Mouse (Mus musculus) hematopoietic multipotent progenitor cell, adult 10-12 weeks (in vitro differentiated cells): Measurements from ENCODE around the gene Mrpl54. TPM values are rescaled to one million over a fixed set of nuclear protein-coding genes. Genes with fewer than 3 reads are reported as not detected.

ENCODE experiments used
- polyA plus RNA-seq: library from polyadenylated mRNA; stranded (reverse); fragments of >175 nt; gene quantifications from 2 replicates; pipeline ENCODE4 v1.2.3, GENCODE M21; 2012; ENCODE audit warnings: low replicate concordance

Gene Mrpl54
- 314 and 329 TPM in 2 replicates for polyA plus RNA-seq

DNA sequence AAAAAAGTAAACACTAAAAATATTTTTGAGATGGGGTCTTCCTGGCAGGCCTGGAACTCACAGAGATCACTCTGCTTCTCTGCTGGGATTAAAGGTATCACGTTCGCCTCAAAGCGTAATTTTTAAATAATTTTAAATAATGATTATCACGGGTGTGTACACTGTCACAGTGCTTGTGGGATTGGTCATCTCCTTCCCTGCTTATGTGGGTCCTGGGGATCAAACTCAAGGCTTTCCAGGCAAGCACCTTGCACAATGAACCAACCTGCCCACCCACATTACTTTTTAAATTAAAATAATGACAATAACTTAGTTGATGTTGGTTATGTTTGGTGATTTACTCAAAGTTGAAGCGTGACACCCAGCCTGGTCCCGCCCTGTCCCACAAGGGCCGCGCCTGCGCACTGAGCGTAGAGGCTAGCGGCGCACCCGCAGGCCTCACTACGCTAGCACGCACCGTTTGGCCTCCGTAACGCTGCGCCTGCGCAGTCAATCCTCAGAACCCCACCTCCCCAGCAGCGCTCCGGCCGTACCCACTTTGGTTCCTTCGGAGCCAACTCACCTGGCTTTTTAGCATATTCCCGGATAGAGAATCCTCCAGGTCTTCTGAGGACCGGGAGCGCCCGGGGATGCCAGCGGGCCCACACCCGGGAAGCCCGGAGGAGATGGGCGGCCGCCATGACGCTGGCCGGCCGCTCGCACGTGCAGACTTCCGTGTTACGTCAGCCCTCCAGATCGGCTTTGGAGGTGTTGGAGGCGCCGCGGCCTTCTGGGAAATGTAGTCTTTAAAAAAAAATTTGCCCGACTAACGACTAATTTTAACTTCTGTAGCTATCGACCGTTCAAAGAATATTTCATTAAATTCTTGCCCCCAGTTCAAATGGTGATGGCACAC, at the start of gene Mrpl54, which contains the start of gene Apba3:
Mrpl54 (minus strand) TSS at position 724 of the 895 bp plus-strand sequence.
Apba3 (plus strand) TSS at position 750 of the 895 bp plus-strand sequence.

DNA sequence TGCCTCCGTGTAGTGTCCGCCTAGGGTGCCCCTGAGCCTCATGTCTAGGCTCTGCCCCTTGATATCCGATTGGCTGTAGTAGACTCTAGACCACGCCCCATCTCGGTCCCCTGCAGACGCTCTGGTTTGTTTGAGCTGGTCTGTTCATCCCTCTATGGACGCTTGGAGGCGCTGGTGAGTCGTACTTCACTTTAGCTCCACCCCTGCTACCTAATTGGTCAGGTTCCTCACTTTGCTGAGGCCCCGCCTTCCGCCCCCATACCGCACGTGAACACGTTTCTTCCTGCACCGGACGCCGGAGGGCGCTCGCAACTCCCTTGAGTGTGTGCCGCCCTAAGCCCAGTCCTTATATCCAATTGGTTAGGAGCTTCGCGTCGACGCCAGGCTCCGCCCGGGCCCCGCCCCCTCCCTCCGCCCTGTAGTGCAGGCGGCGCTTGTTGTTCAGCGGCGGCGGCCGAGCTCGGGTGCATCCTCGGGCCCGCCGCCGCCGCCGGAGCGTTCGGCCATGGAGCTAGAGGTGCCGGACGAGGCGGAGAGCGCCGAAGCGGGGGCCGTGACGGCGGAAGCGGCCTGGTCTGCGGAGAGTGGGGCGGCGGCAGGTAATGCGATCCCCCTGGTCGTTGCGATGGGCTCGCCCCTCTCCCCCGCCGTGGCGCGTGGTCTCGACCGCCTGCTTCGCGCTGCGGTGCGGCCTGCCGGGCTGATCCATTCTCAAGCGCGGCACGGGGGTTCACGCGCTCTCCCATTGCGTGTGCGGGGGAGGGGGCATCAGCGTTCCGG, 26.0 kb upstream of the Mrpl54 start, which contains the start of gene Pip5k1c:
Pip5k1c (plus strand) TSS at position 410 of the 780 bp plus-strand sequence.

DNA sequence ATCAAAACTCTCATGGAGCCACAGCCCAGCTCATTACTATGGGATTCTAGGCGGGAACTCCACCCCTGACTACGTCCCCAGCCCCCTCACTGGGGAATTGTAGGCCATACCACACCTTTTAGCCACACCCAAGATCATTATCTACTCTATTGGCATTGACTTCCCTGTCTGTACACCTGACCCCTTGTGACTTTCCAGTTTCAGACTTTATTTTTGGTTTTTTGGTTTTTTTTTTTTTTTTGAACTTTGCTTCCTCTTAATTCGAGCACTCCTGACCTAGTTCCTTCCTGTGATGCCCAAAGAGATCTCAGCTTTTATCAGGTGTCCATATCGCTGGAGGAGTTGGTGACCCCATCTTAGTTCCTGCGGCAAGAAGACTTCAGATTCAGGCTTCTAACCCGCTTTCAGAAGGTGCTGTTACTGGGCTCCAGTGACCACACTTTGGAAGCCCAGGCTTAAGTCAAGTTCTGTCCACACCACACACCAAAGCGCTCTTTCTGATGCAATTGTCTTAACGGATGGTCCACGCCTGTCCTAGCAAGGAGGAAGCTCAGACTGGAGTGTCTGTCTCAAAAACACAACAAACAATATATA, 24.9 kb upstream of the Mrpl54 start, which contains the start of gene Tjp3:
Tjp3 (minus strand) TSS at position 71 of the 594 bp plus-strand sequence.

DNA sequence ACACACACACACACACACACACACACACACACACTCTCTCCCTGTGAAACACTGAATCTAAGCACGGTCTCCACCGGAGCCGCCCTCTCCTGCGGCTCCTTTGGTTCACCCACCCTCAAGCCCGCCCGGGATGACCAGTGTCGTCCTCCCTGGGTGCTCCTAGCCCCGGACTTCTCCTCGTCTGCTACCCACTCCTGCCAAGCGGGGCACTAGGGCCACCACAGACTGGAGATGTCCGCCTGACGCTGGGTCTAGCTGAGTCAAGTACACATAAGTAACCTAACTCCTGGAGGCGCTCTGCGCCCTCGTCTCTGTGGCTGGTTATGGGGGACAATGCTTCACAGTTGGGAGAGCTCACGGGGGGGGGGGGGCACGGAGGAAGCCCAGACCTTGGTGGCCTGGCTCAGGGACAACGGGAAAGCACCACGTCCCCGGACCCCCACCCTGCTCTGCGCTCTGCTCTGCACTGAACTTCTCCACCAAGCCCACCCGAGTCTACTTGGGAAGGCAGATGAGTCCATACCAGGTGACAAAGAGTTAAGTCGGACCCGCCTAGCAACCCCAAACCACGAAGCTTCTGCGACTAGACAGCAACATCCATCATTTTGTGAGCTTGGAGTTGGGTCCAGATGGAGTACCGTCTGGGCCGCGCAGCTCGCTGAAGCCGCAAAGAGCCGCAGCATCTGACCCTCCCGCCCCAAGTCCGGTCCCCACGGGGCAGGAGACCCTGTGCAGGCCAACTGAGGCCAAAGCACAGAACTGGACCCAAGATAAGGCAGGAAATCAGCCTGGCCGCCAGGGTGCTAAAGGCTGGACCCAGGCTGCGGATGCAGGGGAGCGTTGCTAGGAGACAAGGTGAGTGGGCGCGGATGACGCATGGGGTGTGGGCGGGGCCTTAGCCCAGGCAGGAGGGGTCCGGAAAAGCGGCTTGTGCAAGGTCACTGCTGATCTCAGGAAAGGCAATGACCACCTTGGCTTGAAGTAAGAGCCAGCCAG, 14.0 kb downstream of the Mrpl54 start, which contains the start of gene Matk:
Matk (plus strand) TSS at position 512 of the 996 bp plus-strand sequence.

DNA sequence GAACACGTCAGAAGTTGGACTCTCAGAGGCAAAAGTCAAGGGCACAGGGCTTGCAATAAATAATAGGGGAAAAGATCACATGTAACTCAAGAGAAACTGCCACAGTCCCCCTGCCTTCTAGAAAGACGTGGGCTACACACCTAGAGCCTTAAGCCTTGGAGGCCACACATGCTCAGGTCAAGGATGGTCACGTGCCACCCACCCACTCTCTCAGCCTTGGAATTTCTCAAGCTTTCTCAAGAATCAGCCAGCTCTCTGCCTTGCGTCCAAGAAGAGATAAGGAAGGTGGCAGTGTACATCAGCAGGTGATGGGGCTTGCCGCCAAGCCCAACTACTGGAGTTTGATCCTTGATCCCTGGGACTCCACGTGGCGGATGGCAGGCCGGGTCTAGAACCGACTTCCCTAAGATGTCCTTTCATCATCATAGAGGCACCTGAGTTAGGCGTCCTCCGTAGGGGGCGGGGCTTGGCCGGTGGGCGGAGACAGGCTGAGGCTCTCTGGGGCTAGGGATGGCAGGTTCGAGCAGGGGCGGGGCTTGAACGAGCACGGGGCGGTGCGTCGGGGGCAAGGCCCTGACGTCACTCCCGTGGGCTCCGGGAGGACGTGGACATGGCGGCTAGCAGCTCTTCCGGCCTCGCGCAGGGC, 34.0 kb downstream of the Mrpl54 start, which contains the start of gene Zfr2:
Zfr2 (plus strand) TSS at position 576 of the 646 bp plus-strand sequence.

DNA sequence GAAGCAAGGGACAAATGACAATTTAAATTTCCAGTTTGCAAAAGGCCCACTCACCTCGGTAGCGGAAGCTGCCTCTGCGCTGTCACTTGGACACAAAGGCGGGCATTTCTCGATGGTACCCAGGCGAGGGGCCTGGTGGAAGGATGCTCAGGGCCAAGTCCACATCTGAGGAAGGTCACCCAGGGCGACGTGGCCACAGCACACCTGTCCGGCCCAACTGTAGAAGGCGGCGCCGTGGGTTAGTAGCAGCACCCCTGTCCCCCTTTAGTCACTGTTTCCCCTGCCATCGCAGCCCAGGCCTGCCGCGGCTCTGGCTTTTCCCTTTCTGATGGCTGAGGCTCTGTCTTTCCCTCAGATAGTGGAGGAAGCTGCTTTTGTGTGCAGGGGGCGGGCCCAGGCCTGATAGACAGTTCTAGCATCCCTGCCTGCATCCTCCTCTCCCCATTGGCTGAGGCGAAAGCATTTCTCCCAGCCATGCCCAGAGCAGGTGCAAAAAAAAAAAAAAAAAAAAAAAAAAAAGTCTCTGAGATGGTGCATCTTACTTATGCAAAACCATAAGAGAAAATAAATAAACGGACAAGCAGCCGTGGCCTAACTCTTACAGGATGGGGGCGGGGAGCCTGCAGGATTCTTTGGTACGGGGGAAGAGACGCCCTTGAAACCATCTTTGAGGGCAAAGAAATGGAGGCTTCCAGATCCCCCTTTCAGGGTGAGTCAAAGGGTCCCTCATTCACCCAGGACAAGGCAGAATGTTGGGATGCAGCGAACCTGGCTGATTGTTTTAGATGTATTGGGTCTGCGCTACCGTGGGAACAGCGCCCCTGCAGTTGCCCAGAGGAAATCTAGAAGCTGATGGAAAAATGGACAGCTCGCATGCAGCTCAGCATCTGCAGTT, 36.0 kb downstream of the Mrpl54 start, which contains the start of gene Atcay:
Atcay (minus strand) TSS at position 396 of the 895 bp plus-strand sequence.

Other genes with a start within 250 kb of the Mrpl54 start
- not detected in 2 replicates for gene Diras1, start 241.3 kb downstream of the Mrpl54 start, polyA plus RNA-seq
- gene Slc39a3, start 229.5 kb downstream of the Mrpl54 start, polyA plus RNA-seq, result 20.4 and 23.3 TPM in 2 replicates
- gene Sgta, start 206.8 kb downstream of the Mrpl54 start, polyA plus RNA-seq, result 104 and 170 TPM in 2 replicates
- gene Thop1, start 196.9 kb downstream of the Mrpl54 start, polyA plus RNA-seq, result 20.3 and 22.9 TPM in 2 replicates
- 0.24 and 0.30 TPM in 2 replicates for gene Creb3l3, start 168.1 kb downstream of the Mrpl54 start, polyA plus RNA-seq
- 241 and 608 TPM in 2 replicates for gene Map2k2, start 161.0 kb downstream of the Mrpl54 start, polyA plus RNA-seq
- 198 and 333 TPM in 2 replicates for gene Zbtb7a, start 131.7 kb downstream of the Mrpl54 start, polyA plus RNA-seq
- 72.6 and 164 TPM in 2 replicates for gene Pias4, start 99.0 kb downstream of the Mrpl54 start, polyA plus RNA-seq
- 495 and 2,413 TPM in 2 replicates for gene Eef2, start 90.3 kb downstream of the Mrpl54 start, polyA plus RNA-seq
- 53.4 and 152 TPM in 2 replicates for gene Dapk3, start 83.9 kb downstream of the Mrpl54 start, polyA plus RNA-seq
- gene 4930442H23Rik, start 83.1 kb downstream of the Mrpl54 start, polyA plus RNA-seq, result 0.09 TPM in 1 of 2 replicates, not detected in the other
- gene Nmrk2, start 64.9 kb downstream of the Mrpl54 start, polyA plus RNA-seq, result not detected in 2 replicates
- gene Atcay, start 36.1 kb downstream of the Mrpl54 start, polyA plus RNA-seq, result 0.53 and 0.94 TPM in 2 replicates
- 4.0 and 8.6 TPM in 2 replicates for gene Zfr2, start 33.8 kb downstream of the Mrpl54 start, polyA plus RNA-seq
- 31.4 and 107 TPM in 2 replicates for gene Matk, start 14.0 kb downstream of the Mrpl54 start, polyA plus RNA-seq
- gene Apba3, start within 50 bp of the Mrpl54 start, polyA plus RNA-seq, result 70.4 and 133 TPM in 2 replicates
- 15.0 and 35.0 TPM in 2 replicates for gene Tjp3, start 24.6 kb upstream of the Mrpl54 start, polyA plus RNA-seq
- 245 and 665 TPM in 2 replicates for gene Pip5k1c, start 26.0 kb upstream of the Mrpl54 start, polyA plus RNA-seq
- 60.3 and 77.6 TPM in 2 replicates for gene Cactin, start 54.2 kb upstream of the Mrpl54 start, polyA plus RNA-seq
- gene Tbxa2r, start 61.8 kb upstream of the Mrpl54 start, polyA plus RNA-seq, result 29.6 and 30.6 TPM in 2 replicates
- 3.1 and 6.9 TPM in 2 replicates for gene Gipc3, start 76.3 kb upstream of the Mrpl54 start, polyA plus RNA-seq
- gene Hmg20b, start 83.5 kb upstream of the Mrpl54 start, polyA plus RNA-seq, result 184 and 481 TPM in 2 replicates
- gene Mfsd12, start 90.6 kb upstream of the Mrpl54 start, polyA plus RNA-seq, result 20.8 and 31.1 TPM in 2 replicates
- 11.6 and 18.6 TPM in 2 replicates for gene 4930404N11Rik, start 98.9 kb upstream of the Mrpl54 start, polyA plus RNA-seq
- gene Fzr1, start 111.6 kb upstream of the Mrpl54 start, polyA plus RNA-seq, result 48.1 and 72.7 TPM in 2 replicates
- gene Dohh, start 117.5 kb upstream of the Mrpl54 start, polyA plus RNA-seq, result 76.4 and 107 TPM in 2 replicates
- 1.2 and 4.2 TPM in 2 replicates for gene Gm48551, start 117.5 kb upstream of the Mrpl54 start, polyA plus RNA-seq
- 8.9 and 18.4 TPM in 2 replicates for gene Gm48552, start 122.1 kb upstream of the Mrpl54 start, polyA plus RNA-seq
- 3.0 and 3.7 TPM in 2 replicates for gene Smim24, start 126.1 kb upstream of the Mrpl54 start, polyA plus RNA-seq
- gene Nfic, start 188.7 kb upstream of the Mrpl54 start, polyA plus RNA-seq, result 136 and 414 TPM in 2 replicates
- gene Celf5, start 215.8 kb upstream of the Mrpl54 start, polyA plus RNA-seq, result 0.16 and 0.55 TPM in 2 replicates
- 160 and 386 TPM in 2 replicates for gene Ncln, start 229.5 kb upstream of the Mrpl54 start, polyA plus RNA-seq
- 82.3 and 109 TPM in 2 replicates for gene S1pr4, start 233.2 kb upstream of the Mrpl54 start, polyA plus RNA-seq